Mouse (Mus musculus) frontal cortex, postnatal 36 days (tissue): ENCODE results near the gene Crls1.

ENCODE experiments used
- DNase-seq, 2 experiments: peaks; one replicate each; pipeline ENCODE4 v3.0.0; 2022; ENCODE audit warnings: low spot score in 2 of 2

The Crls1 gene

GRCm38 (mm10) chr2:132884303-132884967, 38.0 kb downstream of the Crls1 start:
- no peak for DNase-seq

- no peak for DNase-seq
Observed at GRCm38 (mm10) chr2:132885312-132885711, 38.8 kb downstream of the Crls1 start.

- DNase-seq = peak in 1 of 2 experiments; percentile 19
Observed at GRCm38 (mm10) chr2:132893826-132894225, 47.4 kb downstream of the Crls1 start.

GRCm38 (mm10) chr2:132898211-132898610, 51.7 kb downstream of the Crls1 start:
- no peak for DNase-seq

- no peak for DNase-seq
Observed at GRCm38 (mm10) chr2:132900596-132900995, 54.1 kb downstream of the Crls1 start.

GRCm38 (mm10) chr2:132901636-132902035, 55.2 kb downstream of the Crls1 start:
- DNase-seq = no peak

- DNase-seq = no peak
Observed at GRCm38 (mm10) chr2:132902056-132902455, 55.6 kb downstream of the Crls1 start.

GRCm38 (mm10) chr2:132903498-132903897, 57.0 kb downstream of the Crls1 start:
- peak; percentile 40 to 76 for DNase-seq

- no peak for DNase-seq
Observed at GRCm38 (mm10) chr2:132904961-132905360, 58.5 kb downstream of the Crls1 start.

GRCm38 (mm10) chr2:132906763-132907162, 60.3 kb downstream of the Crls1 start:
- DNase-seq = peak; percentile 24 to 65

GRCm38 (mm10) chr2:132914785-132915184, 68.3 kb downstream of the Crls1 start:
- peak in 1 of 2 experiments; percentile 30 for DNase-seq
